8 mouse cellular contexts compared by ENCODE assay signal in the genomic region with DNA sequence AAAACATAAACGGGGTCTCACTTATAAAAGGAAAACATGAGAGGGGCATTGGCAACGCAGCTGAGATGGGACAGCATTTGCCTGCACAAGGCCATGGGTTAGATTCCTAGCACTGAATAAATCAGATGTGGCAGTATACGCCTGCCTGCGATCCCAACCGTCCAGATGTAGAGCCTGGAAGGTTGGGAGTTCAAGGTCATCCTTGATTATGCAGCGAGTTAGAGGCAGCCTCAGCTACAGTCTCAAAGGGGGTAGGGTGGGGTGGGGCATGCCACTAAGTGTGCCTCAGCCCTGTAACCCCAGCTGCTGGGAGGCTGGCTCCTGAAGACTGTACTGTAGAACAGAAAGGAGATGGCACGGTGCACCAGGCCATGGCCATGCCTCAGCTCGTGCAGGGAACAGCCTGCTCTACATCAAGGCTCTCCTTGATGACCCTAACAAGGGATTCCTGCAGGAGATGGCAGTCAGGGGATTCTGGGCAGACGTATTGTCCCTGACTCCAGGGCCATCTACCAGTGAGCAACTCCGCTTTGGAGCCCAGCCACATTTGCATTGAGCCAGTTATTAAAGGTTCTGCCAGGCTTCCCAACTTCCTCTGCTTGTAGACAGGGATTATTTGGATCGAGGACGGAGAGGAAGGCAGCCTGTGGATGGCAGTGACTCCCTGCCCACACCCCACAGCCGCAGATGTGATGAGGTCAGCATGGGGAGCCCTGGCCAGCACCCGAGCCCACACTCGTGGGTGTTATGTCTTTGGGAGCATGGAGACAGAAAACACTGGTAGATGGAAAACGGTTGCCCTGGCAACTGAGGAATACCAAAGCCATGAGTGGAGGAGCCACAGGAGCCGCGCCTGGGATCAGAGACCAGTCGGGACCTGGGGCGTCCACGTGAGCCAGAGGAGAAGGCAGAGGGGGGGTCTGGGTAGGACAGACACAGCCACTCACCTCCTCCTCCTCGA. TPM values are rescaled to one million over a fixed set of nuclear protein-coding genes. Genes with fewer than 3 reads are reported as not detected.
DNase-seq lines count a peak whose midpoint lies in the region; ATAC-seq lines count a peak whose summit lies in the region.
"Had no signal": no experiment of that assay in that cellular context is flagged by ENCODE, and none has a peak within 500 bp of the region (broad histone marks: within the 10 kb centered on the region; RNA-seq: fewer than 3 reads in every experiment).

No protein-coding gene starts in this region.

- H3K4me2 ChIP-seq in lung, embryonic 16.5 days (ENCODE audit: low read depth, low read length): no peak overlapping the region
- H3K4me2 ChIP-seq: limb, embryonic 13.5 days had no signal

- WGBS in lung, embryonic 16.5 days: 50% methylated on average over 22 of the region's 22 CpGs

- H3K27ac ChIP-seq in lung, embryonic 16.5 days (ENCODE audit: low read length): no peak overlapping the region
- H3K27ac ChIP-seq: limb, embryonic 13.5 days had no signal

- H3K27me3 ChIP-seq in lung, embryonic 16.5 days (ENCODE audit: control insufficient read depth, insufficient read depth, low read depth, low read length): no peaks in the 10 kb centered on the region
- H3K27me3 ChIP-seq: limb, embryonic 13.5 days had no signal

- no peak overlapping the region for H3K9ac ChIP-seq in lung, embryonic 16.5 days (ENCODE audit: low read length)
- H3K9ac ChIP-seq: limb, embryonic 13.5 days had no signal

- DNase-seq in lung, postnatal 14 days: no peak
- peak; percentile 20 to 39 for DNase-seq in frontal cortex, postnatal 10 days (ENCODE audit: low spot score in 2 of 2)
- DNase-seq in lung, postnatal 10 days: peak; percentile 56
- peak; percentile 10 for DNase-seq in telencephalon, adult 2 months (ENCODE audit: low read depth, low spot score)
- no peak for DNase-seq in thymus, postnatal 36 days

- peak; percentile 24; the same call in 1 of the 2 replicates for ATAC-seq in lung, embryonic 16.5 days (ENCODE audit: low read depth)
- no peak for ATAC-seq in CD4-positive, CD25-positive, alpha-beta regulatory T cell, adult 4 months

- H3K9me3 ChIP-seq in lung, embryonic 16.5 days (ENCODE audit: control insufficient read depth, low read length): 0 out of 2 replicates have a peak, but pooled peaks cover 2% of the 10 kb centered on the region

- peaks cover 5% of the 10 kb centered on the region; the same call in 1 of the 2 replicates for H3K4me1 ChIP-seq in lung, embryonic 16.5 days (replicated peaks; ENCODE audit: control insufficient read depth, insufficient read depth, low read length)

- peaks cover 2% of the 10 kb centered on the region; the same call in 1 of the 2 replicates for H3K36me3 ChIP-seq in lung, embryonic 16.5 days (ENCODE audit: control insufficient read depth, insufficient read depth, low read length)
- H3K36me3 ChIP-seq: limb, embryonic 13.5 days had no signal

- H3K4me3 ChIP-seq in lung, embryonic 16.5 days (ENCODE audit: low read length): no peak overlapping the region
- H3K4me3 ChIP-seq: limb, embryonic 13.5 days had no signal

RNA-seq across cellular contexts. Expression of a gene that starts 38.7 kb away (rescaled TPM):
- polyA plus RNA-seq in lung, embryonic 16.5 days (2015; fragmentation: Nextera tagmentation; extraction: Ambion mirVana): 11.5 and 12.7 TPM in 2 replicates
- polyA plus RNA-seq in CD4-positive, CD25-positive, alpha-beta regulatory T cell, adult 4 months (2017; shearing (Covaris generic)): 1 to 10 TPM; 8.2 to 9.4 TPM

Comparison
In these comparisons a context has a peak if more than half of its experiments do, and no peak if none do; other contexts are left out.
1. DNase-seq: peak in frontal cortex, postnatal 10 days (2 of 2), lung, postnatal 10 days (single experiment) and telencephalon, adult 2 months (single experiment); none in lung, postnatal 14 days (single experiment) and thymus, postnatal 36 days (0 of 2).